Mouse (Mus musculus) ES-Bruce4 (cell line): ENCODE results near the gene Nudt3.

Experiments used
- EP300 ChIP-seq: IDR thresholded peaks from 2 replicates; pipeline ENCODE4 v1.6.1; 2011; ENCODE audit warnings: low read depth, low read length; ENCODE audit not compliant: insufficient read depth
- POLR2A ChIP-seq: IDR thresholded peaks from one replicate; pipeline ENCODE4 v1.8.1; 2011; ENCODE audit warnings: low read length; ENCODE audit not compliant: insufficient read depth

DNA sequence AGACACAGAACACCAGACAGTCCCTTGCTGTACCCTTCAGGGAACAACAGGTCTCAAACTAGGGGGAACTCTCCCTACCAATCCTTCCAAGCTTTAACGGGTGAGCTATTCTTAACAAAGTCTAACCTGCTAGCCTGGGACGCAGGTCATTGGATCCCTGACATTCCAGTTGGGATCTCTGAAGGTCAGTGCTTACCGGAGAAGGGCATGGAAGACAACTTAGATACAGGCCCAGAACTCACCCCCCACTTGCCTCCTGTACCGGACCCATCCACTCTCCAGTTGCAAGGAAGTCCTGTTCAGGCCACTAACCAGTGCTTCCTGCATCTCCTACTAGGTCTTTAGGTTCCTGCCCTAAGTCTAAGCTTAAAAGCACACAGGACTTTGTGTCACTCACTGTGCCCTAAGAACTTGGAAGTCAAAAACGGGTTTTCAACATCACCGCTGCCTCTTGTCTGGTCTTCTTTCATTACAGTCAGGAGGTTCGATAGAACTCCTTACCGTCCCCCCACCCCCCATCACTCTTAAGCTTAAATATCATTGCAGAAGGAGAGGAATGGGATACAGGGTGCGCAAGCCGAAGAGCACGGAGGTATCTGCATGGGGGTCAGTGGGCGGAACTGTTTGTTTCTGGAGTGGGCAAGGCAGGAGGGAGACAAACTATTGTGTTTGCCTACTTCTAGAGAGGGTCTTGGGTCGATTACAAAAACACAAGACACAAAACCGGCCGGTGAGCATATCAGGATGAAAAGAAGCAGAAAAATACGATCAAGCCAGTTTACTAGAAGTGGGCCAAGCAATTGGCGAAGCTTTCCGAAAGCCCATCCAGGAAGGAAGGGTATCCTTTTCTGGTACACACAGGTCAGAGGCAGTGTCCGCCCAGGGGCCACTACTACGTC lies 69.0 kb downstream of the Nudt3 start:
- TF ChIP-seq POLR2A = peak; percentile 13
- TF ChIP-seq EP300 = 0 out of 2 replicates have a peak, but pooled peaks have one; percentile 16
